Mouse (Mus musculus): ENCODE measurements around the gene Cdkl5. TPM values are rescaled to one million over a fixed set of nuclear protein-coding genes. Genes with fewer than 3 reads are reported as not detected.
"Not testable (repeated sequence)": the region's sequence is repeated elsewhere in the genome, so short reads cannot be mapped to it uniquely, and the experiment has no call there.

Cdkl5 gene
- total RNA-seq, 2 experiments from 2014 or later, result 0.84 TPM; not detected in 1

DNA sequence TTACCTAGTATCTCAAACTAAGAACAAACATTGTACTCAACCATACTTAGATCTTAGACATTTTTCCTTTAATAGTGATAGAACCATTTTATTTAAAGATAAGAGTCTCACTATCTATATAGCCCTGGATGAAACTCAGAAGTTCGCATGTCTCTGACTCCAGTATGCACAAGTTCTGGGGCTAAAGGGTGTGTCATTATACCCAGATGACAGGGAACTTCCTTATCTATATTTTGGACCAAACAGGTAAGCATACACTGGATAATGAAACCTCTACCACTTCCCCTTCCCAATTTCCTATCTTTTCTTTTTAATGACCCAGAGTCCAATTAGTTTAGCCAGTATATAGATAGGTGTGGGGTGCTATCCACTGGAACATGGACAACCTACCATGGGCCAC, 65.6 kb downstream of the Cdkl5 start:
- no peak for ATAC-seq (replicated peaks; ENCODE audit: low FRiP score, poor library complexity, severe bottlenecking)

DNA sequence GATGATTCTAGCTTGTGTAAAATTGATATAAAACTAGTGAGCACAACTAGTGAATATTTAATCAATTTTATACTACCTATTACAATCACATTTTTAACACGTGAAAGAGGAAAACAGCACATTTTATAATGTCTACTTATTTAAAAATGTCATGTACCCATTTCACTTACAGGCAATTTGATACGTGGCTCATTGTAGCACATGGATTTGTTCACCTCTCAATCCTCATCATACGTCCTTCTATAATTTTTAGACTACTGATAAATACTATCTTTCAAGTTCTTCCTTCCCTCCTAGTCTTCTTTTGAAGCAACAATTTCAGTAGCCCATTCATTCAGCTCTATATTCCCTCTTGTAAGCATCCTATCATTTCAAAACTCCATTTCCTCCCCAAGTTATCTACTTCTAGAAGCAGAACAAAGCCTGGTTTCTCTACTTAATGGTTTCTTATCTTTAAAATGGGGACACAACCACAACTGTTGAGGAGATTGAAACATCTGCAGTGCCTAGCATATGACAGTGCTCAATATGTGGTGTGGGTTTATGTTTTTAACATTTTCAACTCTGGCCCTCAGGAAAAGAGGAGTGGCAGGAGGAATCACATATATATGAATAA, 75.4 kb downstream of the Cdkl5 start:
- ATAC-seq (replicated peaks; ENCODE audit: low FRiP score, poor library complexity, severe bottlenecking), result no peak

DNA sequence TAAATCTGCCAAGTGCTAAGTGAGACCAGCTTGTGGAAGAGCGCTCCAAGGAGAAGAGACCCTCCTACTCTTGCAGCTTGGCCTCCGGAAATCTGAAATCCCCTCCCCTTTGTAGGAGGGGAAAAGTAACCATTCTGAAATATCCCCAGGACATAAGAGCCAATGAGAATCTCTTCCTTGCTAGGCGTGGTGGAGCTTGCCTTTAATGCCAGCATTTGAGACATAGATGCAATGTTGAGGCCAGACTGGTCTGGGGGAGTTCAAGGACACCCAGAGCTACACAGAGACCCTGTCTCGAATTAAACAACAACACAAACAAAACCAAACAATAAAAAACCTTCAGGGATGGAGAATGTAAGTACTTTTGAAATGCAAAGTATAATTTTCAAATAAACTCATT, 87.6 kb downstream of the Cdkl5 start, which contains the start of gene Gja6:
TSS of gene Gja6 (minus strand) at position 101 of the 400 bp plus-strand sequence.
- ATAC-seq (replicated peaks; ENCODE audit: low FRiP score, poor library complexity, severe bottlenecking), result no peak

DNA sequence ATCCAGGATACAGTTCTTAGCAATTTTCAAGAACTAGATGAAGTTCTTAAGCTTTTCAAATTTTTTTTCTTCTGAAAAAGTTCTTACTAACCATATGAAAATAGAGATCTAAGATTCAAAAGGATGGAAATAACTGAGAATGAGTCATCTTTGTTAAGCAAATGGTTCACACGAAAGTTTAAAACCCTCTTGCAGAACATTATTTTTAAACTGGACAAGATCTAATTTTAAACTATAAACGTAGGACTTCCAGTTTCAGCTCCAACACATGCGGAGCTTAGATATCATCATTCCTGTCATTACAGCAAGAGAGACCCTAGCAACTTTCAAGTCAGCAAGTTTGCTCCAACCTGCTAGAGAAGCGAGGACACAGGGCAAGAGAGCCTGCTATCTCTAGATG, 88.0 kb downstream of the Cdkl5 start:
- ATAC-seq (replicated peaks; ENCODE audit: low FRiP score, poor library complexity, severe bottlenecking), result no peak

DNA sequence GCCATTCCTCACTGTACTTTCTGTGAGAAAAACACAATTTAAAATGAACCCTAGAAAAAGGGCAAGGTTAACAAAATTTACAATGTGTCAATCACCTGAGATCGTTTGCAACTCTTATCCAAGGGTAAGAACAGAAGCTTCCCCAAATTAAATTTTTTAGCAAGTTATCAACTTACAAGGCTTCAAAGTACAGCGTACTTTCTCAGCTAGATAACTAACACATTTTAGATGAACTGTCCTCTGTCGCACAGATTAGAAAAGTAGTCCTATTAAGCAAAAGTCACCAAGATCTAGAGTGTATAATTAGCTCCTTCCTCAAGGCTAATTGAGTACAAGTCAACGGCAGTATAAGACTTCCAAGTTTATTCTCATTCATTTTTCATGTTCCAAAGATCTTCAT, 88.6 kb downstream of the Cdkl5 start:
- ATAC-seq (replicated peaks; ENCODE audit: low FRiP score, poor library complexity, severe bottlenecking), result no peak

DNA sequence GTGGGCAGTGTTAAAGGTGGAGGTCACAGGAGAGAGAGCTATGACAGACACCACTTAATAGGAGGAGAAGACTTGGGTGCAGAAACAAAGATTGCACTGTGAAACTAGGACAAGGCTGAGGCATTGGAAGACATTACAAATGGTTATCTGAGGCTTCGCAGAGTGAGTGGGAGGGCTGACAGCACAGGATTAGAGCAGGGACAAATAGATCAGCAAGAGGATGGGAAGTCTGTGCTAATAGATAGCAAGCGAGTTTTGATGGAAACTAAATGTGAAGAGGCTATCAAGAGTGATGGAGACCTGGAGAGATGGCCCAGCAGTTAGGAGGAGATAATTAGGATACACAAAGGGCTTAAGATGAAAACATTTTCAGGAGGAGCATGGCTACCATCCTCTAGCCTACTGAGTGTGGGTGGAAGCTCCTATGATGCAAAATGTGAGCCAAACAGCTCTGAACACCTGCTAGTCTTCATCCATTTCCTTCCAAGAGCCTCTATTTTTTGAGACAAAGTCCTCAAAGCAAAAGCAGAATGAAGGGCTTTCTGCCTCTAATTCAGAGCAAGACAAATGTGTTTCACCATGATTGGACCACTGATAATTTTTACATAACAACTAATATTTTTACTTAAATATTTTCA, 89.3 kb downstream of the Cdkl5 start:
- ATAC-seq (replicated peaks; ENCODE audit: low FRiP score, poor library complexity, severe bottlenecking), result peak; percentile 89

DNA sequence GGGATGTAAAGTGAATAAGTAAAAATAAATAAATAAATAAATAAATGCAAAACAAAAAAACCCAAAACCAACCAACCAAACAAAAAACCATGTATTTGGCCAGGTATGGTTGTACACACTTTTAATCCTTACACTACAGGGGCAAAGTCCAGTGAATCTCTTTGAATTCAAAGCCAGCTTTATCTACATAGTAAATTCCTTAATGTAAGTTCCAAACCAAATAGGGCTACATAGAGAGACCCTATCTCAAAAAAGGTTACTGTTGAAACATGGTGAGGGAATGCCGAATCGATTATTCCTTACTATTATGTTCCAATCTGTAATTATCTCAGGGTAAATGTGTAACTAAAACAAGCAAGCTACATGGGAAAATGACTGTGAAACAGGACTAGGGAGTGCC, 93.4 kb downstream of the Cdkl5 start:
- ATAC-seq (replicated peaks; ENCODE audit: low FRiP score, poor library complexity, severe bottlenecking), result no peak

DNA sequence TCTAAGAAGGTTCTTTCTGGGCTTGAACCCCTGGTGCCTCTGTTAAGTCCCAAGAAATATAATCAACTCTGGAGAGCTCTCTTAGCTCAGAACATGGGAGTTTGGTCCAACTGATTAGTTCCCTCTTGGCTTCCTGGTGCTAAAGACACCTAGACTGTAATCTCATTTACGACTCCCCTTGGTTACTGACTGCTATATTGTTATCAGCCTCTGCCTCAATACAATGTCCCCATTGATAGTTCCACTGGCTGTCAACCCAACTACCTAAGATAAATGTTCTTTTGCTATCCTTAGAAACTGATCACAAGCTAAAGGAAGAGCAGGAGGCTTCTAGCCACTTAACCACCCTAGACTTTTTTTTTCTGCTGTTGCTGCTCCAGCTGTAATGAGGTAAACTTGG, 102.4 kb downstream of the Cdkl5 start:
- no peak for ATAC-seq (replicated peaks; ENCODE audit: low FRiP score, poor library complexity, severe bottlenecking)

DNA sequence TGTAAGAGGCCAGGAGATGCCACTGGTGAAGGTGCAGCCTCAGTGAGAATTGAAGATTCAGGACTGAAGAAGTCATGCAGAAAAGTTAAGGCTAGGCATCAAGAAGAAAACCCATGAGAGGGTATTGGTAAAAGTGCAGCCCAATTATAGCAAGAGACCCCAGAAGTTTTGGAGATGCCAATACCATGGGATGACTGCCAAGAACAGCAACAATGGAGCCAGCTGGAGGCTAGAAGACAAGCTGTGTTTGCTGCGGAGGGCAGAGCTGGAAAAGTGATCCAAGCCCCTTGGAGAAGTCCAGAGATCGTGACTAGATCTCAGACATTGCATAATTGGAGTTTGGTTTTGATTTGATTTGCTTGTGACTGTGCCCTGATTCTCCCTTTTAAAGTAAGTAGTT, 108.2 kb downstream of the Cdkl5 start:
- no peak for ATAC-seq (replicated peaks; ENCODE audit: low FRiP score, poor library complexity, severe bottlenecking)

DNA sequence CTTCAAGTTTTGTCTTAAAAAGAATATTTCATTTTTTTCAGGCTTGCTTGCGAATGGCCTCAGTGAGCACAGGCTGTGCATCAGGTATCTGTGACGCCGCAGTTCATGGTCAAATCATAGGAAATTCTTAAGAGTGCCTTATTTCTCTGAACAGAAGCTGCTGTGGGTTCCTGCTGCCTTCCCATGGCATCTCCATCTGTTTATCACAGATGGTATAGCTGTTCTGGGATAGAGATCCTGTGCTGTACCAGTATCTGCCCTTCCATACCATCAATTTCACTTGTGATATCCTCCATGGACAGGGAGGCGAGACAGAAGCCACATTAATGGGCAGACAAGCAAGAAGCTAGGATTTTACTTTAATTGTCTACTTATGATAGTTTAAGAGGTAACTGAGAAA, 127.9 kb downstream of the Cdkl5 start:
- no peak for ATAC-seq (replicated peaks; ENCODE audit: low FRiP score, poor library complexity, severe bottlenecking)

DNA sequence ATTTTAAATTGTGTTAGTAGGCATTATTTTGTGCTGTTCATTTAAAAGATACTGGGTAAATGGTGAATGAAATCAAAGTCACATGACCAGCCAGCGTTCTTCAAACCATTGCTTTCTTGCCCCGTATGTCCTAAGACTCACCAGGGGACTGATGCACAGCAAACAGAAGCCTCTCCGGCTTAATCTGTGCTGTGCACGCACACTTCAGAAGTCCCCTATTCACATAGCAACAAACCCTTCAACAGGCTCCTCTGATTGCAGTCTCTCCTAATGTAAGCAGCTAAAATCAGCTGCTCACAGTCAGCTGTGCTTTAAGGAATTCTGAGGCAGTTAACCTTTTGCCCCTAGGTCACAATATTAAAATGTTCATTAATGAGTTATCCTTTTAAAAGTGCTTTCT, 129.5 kb downstream of the Cdkl5 start:
- no peak for ATAC-seq (replicated peaks; ENCODE audit: low FRiP score, poor library complexity, severe bottlenecking)

DNA sequence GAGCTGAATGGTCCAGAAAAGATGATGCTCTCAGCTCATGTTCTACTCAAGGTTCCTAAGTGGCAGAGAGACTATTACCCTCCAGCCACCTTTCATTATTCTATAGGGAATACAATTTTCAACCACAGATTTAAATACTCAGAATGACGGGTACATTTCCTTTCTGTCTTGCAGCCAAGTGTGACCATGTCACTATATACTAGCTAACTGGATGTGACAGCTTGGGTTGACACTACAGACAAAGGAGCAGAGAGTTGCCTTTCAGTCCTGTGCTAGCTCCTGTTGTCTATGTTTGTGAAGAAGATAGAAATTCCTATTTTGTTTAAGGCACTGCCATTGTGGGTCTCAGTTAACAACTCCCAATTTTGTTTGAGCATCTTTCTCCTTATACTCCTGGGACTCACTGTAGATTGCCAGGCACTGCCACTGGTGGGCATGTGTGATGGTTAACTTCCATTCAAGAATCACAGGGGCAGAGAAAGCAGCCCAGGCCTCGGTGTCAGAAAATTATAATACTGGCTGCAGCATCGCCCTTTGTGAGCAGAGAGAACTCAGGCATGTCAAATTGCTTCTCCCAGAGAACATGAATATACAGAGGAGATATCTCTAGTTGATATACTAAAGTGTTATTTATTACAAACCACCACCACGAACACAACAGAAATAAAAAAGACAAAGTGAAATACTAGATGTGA, 130.7 kb downstream of the Cdkl5 start:
- ATAC-seq (replicated peaks; ENCODE audit: low FRiP score, poor library complexity, severe bottlenecking), result no peak

DNA sequence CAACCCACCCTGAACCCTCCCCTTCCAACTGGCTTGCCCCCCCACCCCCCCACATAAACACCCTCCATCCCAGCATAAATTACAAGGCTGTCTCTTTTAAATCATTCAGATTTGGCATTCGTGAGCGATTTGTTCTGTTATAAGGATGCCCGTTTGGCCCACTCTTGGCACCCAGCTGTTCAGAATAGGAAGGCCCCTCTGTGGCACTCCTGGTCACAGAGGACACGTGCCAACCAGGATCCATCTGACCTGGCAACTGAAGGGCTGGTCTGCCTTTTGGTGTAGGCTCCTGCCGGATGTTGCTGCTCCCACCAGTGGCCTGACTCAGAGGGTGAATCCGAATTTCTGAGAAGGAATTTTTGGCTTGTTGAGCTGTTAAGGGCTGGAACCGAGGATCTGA, 186.3 kb downstream of the Cdkl5 start:
- ATAC-seq (replicated peaks; ENCODE audit: low FRiP score, poor library complexity, severe bottlenecking), result no peak

DNA sequence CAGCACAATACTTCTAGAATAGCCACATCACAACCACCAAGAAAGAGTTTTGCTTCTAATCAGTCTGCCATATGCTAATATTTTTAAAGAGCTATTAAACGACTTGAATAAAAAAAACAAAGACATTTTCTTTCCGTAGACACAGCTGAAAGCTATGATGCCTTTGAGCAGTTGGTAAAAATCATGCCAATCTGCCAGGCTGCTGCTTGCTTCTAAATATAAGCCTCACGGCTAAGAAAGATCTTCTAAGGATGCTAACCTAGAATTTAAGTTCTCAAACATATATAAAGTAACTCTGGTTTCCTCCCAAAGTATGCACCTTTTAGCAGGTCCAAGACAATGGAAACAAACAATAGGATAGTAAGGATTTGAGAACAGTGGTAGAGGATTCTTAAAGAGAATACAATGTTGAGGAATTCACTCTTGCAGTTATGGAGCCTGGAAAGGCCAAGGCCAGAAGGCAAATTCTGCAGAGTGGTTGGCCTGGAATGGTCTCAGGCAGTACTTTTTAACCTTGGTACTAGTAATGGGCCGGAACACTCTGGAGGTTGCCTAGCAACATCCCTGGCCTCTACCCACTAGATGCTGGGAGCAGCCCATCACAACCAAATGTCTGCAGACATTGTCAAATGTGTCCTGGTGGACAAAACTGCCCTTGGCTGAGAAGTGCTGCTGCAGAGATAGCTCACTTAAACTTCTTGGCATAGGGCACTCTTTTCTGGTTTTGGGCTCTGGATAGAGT, 189.9 kb downstream of the Cdkl5 start:
- ATAC-seq (replicated peaks; ENCODE audit: low FRiP score, poor library complexity, severe bottlenecking), result no peak

DNA sequence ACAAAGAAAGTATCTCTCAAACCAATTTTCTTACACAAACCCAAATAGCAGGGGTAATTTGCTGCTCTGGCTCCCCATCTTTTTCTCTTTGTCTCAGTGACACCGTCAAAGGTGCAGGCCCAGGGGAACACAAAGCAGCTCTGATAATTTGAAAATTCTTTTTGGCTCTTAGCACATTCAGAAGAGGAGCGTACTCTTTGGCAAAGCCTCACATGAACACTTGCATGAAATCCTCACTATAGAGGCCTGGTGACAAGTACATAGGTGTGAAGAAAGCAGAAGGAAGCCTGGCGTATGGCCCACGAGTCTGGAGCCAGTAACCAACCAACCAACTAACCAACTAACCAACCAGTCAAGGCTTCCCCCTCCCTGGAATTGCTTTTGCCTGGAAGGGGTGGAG, 199.6 kb downstream of the Cdkl5 start:
- no peak for ATAC-seq (replicated peaks; ENCODE audit: low FRiP score, poor library complexity, severe bottlenecking)

DNA sequence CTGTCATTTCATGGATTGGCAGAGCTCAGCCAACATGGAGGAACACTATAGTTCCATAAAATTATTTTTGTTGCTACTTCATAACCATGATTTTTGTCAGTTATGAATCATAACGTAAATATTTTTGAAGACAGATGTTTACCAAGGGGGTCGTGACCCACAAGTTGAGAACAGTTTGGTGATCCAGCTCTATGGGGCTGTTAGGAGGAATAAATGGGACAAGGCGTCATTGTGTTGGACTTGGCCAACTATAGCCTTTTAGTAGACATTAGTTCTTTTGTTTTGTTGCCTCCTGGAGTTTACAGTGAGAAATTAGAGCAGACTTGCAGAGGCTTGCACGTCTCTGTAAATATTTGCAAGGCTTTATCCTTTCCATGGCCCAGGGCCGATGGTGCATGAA, 212.2 kb downstream of the Cdkl5 start:
- ATAC-seq (replicated peaks; ENCODE audit: low FRiP score, poor library complexity, severe bottlenecking), result no peak

DNA sequence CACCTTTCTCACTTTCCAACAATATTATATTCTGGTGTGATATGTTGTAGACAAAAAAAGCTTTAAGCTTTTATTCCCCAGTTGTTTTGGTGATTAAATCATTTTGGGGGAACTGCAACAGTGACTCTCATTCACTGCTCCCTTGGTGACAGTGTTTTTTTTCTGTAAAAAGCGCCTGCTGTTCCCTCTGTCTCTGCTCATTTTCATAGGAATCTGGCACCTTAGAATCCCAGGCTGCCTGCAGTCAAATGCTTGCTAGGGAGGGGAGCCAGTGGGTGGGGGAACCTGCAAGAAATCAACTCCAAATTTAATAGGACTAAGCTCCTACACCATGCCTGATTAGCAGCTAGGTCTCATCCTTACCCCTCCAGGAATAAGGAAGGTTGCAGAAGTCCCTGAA, 221.5 kb downstream of the Cdkl5 start:
- ATAC-seq (replicated peaks; ENCODE audit: low FRiP score, poor library complexity, severe bottlenecking), result no peak

DNA sequence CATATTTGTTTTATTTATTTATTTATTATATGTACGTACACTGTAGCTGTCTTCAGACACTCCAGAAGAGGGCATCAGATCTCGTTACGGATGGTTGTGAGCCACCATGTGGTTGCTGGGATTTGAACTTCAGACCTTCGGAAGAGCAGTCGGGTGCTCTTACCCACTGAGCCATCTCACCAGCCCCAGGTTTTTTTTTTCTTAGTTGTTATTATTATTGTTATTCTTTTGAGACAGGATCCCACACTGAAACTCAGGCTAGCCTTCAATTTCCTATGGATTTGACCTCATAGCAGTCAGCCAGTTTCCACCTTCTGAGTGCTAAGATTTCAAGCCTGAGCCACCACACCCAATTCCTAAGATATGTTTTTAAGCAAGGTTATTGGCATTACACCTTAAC, 224.9 kb downstream of the Cdkl5 start:
- not testable (repeated sequence) for ATAC-seq (replicated peaks; ENCODE audit: low FRiP score, poor library complexity, severe bottlenecking)

DNA sequence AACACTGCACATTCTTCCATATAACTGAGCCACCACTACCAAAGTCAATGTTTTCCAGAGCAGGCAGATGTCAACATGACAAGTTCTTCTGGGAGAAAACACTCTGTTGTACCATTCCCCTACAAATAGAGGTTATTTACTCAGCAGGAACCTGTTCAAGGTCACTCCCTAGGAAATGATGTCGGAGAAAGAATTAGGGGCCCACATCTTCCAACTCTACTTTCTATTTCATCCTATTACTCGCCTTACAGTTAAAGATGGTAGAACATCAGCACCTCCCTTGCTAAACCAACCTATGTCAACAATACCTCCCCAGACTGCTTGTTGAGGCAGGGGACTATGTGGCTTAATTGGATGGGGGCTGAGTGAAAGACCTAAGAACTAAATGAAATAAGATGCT, 226.8 kb downstream of the Cdkl5 start, which contains the start of gene Rs1:
TSS of gene Rs1 (plus strand) at position 301 of the 400 bp plus-strand sequence.
- ATAC-seq (replicated peaks; ENCODE audit: low FRiP score, poor library complexity, severe bottlenecking), result no peak

DNA sequence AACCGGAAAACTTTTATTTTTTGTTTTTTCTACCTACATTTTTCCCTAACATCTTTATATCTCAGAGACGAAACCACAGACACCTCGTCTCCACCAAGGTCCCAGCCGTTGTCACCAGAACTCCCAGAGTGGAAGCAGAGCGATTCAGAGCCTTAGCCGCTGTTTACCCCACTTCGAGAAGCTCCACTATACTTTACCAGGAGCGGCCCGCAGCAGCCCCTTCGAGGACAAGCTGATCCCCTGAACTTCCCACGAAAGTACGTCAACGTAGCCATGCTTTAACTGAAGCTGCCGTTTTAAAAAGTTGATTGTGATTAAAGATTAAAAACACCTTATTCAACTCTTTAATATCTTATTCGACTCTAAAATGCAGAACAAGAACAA, 228.3 kb downstream of the Cdkl5 start:
- ATAC-seq (replicated peaks; ENCODE audit: low FRiP score, poor library complexity, severe bottlenecking), result peak; percentile 73
